Mouse (Mus musculus) liver, embryonic 15.5 days (tissue): ENCODE results near the gene Hmx1. TPM values are rescaled to one million over a fixed set of nuclear protein-coding genes. Genes with fewer than 3 reads are reported as not detected.
A peak's percentile ranks its signal among the peaks of the same experiment; 100 is the strongest.

Source experiments
- ATAC-seq: fragments of 200-750 bp; cut with Nextera tagmentation; 2 replicates; pipeline ENCODE4 v1.8.0; 2017; ENCODE audit warnings: moderate number of reproducible peaks, mild to moderate bottlenecking, moderate library complexity; ENCODE audit not compliant: insufficient read depth
- H3K27ac ChIP-seq: fragments of 300-500 bp; sonication (generic); replicated peaks from 2 replicates; pipeline ENCODE4 v1.5.1; 2015; ENCODE audit warnings: mild to moderate bottlenecking, inconsistent platforms
- H3K27me3 ChIP-seq: fragments of 300-500 bp; sonication (generic); 2 replicates; pipeline ENCODE4 v1.6.1; 2015; ENCODE audit warnings: mild to moderate bottlenecking, inconsistent platforms
- H3K36me3 ChIP-seq: fragments of 300-500 bp; sonication (generic); replicated peaks from 2 replicates; pipeline ENCODE4 v1.6.1; 2015; ENCODE audit warnings: moderate library complexity, mild to moderate bottlenecking, inconsistent platforms
- H3K4me1 ChIP-seq: fragments of 300-500 bp; sonication (generic); replicated peaks from 2 replicates; pipeline ENCODE4 v1.6.1; 2015; ENCODE audit warnings: inconsistent platforms
- H3K4me2 ChIP-seq: fragments of 300-500 bp; sonication (generic); 2 replicates; pipeline ENCODE4 v1.6.1; 2015; ENCODE audit warnings: moderate library complexity, mild to moderate bottlenecking, inconsistent platforms
- H3K4me3 ChIP-seq: fragments of 300-500 bp; sonication (generic); replicated peaks from 2 replicates; pipeline ENCODE4 v1.5.1; 2015; ENCODE audit warnings: mild to moderate bottlenecking, inconsistent platforms
- H3K9ac ChIP-seq: fragments of 300-500 bp; sonication (generic); 2 replicates; pipeline ENCODE4 v1.6.1; 2015; ENCODE audit warnings: moderate library complexity, mild to moderate bottlenecking, inconsistent platforms
- H3K9me3 ChIP-seq: fragments of 300-500 bp; sonication (generic); replicated peaks from 2 replicates; pipeline ENCODE4 v1.6.1; 2016; ENCODE audit warnings: inconsistent platforms
- WGBS: fragments of 180-500 bp; shearing (Covaris S2); methylation state at CpG from one replicate; pipeline ENCODE4 v1.1.7; 2015; ENCODE audit warnings: mixed read lengths; ENCODE audit not compliant: insufficient replicate concordance; 5-methylcytosine and 5-hydroxymethylcytosine counted together
- polyA plus RNA-seq: library from polyadenylated mRNA; unstranded; fragments of >200 nt; fragmentation: Nextera tagmentation; extraction: Ambion mirVana; gene quantifications from 2 replicates; pipeline ENCODE4 v1.2.1, GENCODE M21; 2015

Hmx1 gene
- polyA plus RNA-seq, 1 experiment from 2014 or later: not detected

DNA sequence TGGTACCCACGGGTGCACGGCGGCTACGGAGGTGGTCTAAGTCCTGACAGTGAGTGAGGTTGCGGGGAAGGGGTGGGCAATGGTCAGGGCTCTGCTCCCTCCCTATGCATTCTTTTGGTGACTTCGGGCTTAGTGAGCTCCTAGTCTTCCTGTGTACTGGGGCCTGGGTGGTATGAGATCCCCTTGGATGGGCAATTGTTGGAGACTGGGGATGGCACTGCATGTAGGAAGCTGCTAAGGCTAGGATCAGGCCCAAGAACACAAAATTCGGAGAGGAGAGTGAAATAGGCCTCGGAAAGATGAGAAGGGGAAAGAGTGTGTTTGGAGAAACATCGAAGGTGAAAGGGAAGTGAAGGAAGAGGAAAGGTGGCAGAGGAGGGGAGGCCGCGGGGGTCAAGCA lies 533 bp downstream of the Hmx1 start:
- Histone ChIP-seq H3K4me2 (no peak overlapping the region), H3K27ac (no peak overlapping the region), H3K4me1 (peaks cover 9% of the 10 kb centered on the region), H3K27me3 (peaks cover 100% of the 10 kb centered on the region), H3K9ac (no peak overlapping the region), H3K4me3 (no peak overlapping the region), H3K9me3 (no peaks in the 10 kb centered on the region), H3K36me3 (no peaks in the 10 kb centered on the region)
- ATAC-seq: no peak
- 4% methylated on average over 11 of the region's 11 CpGs for WGBS

DNA sequence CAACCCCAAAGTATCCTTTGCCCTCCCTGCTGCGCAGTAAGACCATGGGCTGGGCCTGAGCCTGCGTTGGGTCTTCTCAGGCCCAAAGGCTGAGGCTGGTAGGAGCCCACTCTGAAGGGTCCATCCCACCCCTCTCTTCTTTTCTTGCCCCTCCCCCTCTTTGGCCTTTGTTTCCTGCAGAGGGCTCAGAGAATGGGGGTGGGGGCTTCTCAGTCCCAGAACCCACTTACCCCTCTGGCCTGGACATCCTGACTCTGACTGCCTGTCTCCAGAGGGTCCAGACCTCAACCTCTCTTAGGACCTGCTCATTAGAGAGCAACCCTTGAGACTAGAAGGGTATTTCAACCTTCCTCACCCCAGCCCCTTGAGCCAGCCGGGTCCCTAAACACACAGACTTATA lies 1.0 kb downstream of the Hmx1 start:
- no peaks in the 10 kb centered on the region for H3K9me3 ChIP-seq
- H3K9ac ChIP-seq: no peak overlapping the region
- WGBS: 12% methylated on average over 3 of the region's 3 CpGs
- H3K27me3 ChIP-seq: peaks cover 100% of the 10 kb centered on the region
- H3K4me3 ChIP-seq: no peak overlapping the region
- H3K27ac ChIP-seq: no peak overlapping the region
- no peaks in the 10 kb centered on the region for H3K36me3 ChIP-seq
- no peak for ATAC-seq
- H3K4me1 ChIP-seq: peaks cover 9% of the 10 kb centered on the region
- no peak overlapping the region for H3K4me2 ChIP-seq

DNA sequence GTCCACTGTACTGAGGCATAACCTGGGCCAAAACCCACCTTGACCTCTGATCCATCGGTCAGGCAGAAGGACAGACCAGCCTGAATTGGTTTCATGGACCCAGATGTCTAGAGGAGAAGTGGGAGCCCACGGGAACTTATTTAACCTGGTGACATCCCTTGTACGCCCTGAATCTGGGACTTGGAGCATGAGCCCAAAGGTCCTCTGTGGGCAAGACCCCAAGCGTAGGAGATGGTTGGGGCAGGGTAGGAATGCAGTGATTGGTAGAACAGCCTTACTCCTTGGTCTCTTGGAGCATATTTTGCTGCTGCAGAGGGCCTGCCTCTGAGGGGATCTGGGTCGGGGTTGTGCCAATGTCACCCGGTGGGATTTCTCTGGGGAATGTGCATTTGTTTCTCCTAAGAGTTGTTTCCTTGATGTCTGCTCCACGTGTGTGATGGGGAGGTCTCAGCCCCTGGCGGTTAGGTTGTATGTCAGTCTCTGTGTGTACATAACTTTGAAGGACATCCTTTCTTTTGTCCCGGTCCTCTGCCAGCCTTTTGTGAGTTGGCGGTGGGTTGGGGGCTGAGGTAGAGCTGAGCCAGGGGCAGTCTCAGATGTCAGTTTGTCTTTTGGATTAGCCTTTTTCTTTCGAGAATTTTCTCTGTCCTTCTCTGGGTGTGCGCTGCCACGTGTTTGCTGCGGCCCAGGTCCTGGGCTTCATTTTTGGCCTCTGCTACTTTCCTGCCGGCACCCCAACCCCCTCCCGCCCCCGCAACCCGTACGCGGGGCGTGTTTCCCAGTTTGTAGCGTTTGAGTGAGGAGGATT lies 2.1 kb downstream of the Hmx1 start:
- Histone ChIP-seq H3K27me3 (peaks cover 100% of the 10 kb centered on the region), H3K4me1 (peaks cover 9% of the 10 kb centered on the region), H3K9me3 (no peaks in the 10 kb centered on the region), H3K27ac (no peak overlapping the region), H3K36me3 (no peaks in the 10 kb centered on the region), H3K4me2 (peak overlapping the region; percentile 44; the same call in 1 of the 2 replicates), H3K9ac (no peak overlapping the region), H3K4me3 (no peak overlapping the region)
- no peak for ATAC-seq
- 4% methylated on average over 22 of the region's 22 CpGs for WGBS

DNA sequence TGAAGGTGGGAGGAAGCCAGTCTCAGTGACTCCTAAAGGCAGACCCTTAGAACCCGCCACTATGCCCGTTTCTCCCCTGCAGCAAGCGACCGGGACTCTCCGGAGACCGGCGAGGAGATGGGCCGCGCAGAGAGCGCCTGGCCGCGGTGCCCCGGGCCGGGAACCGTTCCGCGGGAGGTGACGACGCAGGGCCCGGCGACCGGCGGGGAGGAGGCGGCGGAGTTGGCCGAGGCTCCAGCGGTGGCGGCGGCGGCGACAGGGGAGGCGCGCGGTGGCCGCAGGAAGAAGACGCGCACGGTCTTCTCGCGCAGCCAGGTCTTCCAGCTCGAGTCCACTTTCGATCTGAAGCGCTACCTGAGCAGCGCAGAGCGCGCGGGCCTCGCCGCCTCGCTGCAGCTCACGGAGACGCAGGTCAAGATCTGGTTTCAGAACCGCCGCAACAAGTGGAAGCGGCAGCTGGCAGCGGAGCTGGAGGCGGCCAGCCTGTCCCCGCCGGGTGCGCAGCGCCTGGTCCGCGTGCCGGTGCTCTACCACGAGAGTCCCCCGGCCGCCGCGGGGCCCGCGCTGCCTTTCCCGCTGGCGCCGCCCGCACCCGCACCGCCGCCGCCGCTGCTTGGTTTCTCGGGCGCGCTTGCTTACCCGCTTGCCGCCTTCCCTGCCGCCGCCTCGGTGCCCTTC lies 2.9 kb downstream of the Hmx1 start:
- Histone ChIP-seq H3K9ac (no peak overlapping the region), H3K4me2 (peak overlapping the region; percentile 44), H3K27me3 (peaks cover 99% of the 10 kb centered on the region), H3K36me3 (no peaks in the 10 kb centered on the region), H3K27ac (no peak overlapping the region), H3K4me3 (peak overlapping the region; percentile 21), H3K4me1 (peaks cover 9% of the 10 kb centered on the region), H3K9me3 (no peaks in the 10 kb centered on the region)
- ATAC-seq: no peak
- under 1% methylated on average over 84 of the region's 88 CpGs for WGBS

DNA sequence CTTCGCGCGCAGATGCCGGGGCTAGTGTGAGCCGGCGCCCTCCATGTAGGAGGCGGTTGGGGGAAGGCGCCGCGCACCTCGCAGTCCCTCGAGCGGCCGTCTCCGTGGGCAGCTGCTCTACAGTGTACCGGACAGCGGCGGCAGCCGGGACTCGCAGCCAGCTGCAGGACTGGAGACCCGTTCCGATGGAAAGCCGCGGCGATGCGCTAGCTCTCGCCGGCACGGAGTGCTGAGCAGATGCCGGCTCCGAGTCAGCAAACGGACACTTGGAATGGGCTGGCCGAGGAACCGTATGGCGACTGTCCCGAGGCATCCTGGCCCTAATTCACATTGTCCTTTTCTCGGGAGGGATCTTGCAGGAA lies 3.4 kb downstream of the Hmx1 start:
- peak overlapping the region; percentile 44 for H3K4me2 ChIP-seq
- peak overlapping the region; percentile 21 for H3K4me3 ChIP-seq
- under 1% methylated on average over 37 of the region's 37 CpGs for WGBS
- no peaks in the 10 kb centered on the region for H3K36me3 ChIP-seq
- H3K27ac ChIP-seq: no peak overlapping the region
- ATAC-seq: no peak
- H3K9me3 ChIP-seq: no peaks in the 10 kb centered on the region
- H3K9ac ChIP-seq: no peak overlapping the region
- peaks cover 99% of the 10 kb centered on the region for H3K27me3 ChIP-seq
- peaks cover 9% of the 10 kb centered on the region for H3K4me1 ChIP-seq

DNA sequence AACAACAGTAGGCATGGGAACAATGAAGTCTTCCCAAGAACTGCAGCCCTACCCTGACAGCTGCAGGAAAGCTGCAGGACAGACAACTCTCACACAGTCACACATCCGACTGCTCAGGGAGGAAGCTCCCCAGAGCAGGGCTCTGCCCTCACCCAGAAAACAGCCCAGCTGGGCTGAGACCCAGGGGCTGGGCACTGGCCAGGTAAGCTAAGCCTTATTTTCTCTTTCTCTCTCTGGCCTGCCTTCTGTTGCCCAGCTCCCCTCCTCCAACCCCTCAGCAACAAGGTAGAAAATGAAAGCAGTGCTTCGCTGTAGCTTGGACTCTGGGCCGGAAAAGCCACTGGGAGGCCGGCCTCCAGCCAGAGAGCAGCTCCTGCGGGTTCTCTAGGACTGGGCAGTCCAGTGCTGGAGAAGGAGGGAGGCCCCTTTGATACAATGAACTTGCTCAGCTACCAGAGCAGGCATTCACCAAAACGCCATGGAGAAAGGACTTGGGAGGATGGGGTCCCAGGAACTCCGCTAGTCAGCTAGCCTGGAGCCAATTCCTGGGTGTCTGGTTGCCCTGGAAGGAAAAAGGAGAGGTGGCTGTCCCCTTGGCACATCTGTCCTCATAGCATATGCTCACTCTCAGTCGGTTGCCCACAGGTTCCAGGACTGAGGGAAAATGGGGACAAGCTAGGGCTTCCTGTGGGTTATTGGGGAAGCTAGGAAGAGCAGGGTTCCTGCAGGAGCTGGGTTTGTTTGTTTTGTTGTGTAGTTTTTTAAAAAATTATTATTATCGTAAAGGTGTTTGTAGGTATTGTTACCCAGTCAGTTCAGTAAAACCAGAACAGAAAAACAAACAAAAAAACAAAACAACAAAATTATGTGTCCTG lies 6.9 kb downstream of the Hmx1 start:
- no peaks in the 10 kb centered on the region for H3K9me3 ChIP-seq

DNA sequence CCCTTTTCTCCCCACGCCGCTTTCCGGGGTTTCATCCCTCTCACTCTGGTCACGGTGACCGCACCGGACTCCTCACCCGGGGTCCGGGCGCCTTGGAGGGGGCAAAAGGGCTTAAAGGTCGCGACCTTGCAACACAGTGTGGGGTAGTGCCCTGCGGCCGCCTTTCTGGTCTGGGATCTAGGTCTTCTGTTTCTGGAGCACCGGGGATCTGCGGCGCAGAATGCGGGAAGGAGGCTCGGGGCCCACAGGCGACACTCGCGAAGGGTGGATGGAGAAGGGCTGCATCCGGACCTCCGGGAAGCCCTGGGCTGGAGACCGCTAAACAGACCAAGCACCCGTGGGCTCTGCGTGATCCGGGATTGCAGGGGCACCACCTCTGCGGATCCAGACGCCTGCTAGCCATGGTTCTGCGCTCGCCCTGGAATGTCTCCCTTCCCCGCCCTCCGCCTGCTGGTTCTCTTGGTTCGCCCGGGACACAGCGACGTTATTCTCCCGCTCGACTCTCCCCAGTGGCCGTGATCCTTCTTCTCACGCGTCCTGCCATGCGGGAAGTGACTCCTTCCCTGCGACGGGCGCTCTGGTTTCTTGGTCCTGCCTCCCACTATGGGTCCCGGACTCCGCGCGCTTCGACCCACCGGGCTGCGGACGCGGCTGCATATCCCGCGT lies 8.2 kb downstream of the Hmx1 start:
- no peaks in the 10 kb centered on the region for H3K4me1 ChIP-seq
- no peaks in the 10 kb centered on the region for H3K9me3 ChIP-seq
- H3K4me2 ChIP-seq: no peak overlapping the region
- H3K9ac ChIP-seq: no peak overlapping the region
- no peak overlapping the region for H3K27ac ChIP-seq
- H3K27me3 ChIP-seq: peaks cover 99% of the 10 kb centered on the region
- ATAC-seq: no peak
- no peak overlapping the region for H3K4me3 ChIP-seq
- no peaks in the 10 kb centered on the region for H3K36me3 ChIP-seq
- 2% methylated on average over 57 of the region's 57 CpGs for WGBS

More for the DNA sequence above, 6.9 kb downstream of the Hmx1 start:
- Histone ChIP-seq H3K36me3 (no peaks in the 10 kb centered on the region), H3K27me3 (peaks cover 99% of the 10 kb centered on the region), H3K4me3 (no peak overlapping the region), H3K4me2 (no peak overlapping the region), H3K4me1 (no peaks in the 10 kb centered on the region), H3K9ac (no peak overlapping the region), H3K27ac (no peak overlapping the region)
- WGBS: 3% methylated on average over 9 of the region's 9 CpGs
- ATAC-seq: no peak

DNA sequence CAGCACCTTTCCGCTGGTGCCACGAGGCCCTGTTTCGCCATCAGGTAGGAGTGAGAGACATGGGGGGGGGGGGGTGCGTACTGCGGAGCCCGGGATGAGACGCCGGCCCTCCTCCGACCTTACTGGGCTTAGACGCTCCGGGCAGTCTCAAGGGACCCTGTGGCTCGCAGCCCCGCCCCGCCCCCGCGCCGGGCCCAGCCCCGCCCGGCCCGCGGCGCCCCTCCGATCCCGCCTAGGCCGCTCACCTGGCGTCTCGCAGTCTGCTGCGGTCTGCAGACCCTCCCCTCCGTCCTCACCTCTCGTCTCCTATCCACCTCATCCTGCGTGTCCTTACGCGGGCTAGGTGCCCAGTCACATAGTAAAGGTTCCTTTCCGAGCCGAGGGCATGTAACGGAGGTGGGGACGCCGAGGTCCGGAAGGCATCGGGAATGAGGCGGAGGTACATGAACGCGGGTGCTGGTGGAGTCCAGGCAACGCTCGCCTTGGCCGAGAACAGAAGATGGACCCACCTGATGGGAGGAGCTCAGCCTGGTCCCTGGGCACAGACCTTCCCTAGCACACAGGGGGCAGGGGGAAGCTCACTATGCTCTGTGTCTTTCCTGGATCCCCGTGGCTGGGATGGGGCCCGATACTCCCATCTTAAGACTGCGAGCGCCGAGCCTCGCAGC lies 8.9 kb downstream of the Hmx1 start:
- no peaks in the 10 kb centered on the region for H3K9me3 ChIP-seq
- no peak overlapping the region for H3K4me3 ChIP-seq
- no peaks in the 10 kb centered on the region for H3K36me3 ChIP-seq
- H3K4me2 ChIP-seq: no peak overlapping the region
- H3K27ac ChIP-seq: no peak overlapping the region
- H3K4me1 ChIP-seq: no peaks in the 10 kb centered on the region
- WGBS: 3% methylated on average over 51 of the region's 52 CpGs
- H3K27me3 ChIP-seq: peaks cover 99% of the 10 kb centered on the region
- ATAC-seq: no peak
- H3K9ac ChIP-seq: no peak overlapping the region

DNA sequence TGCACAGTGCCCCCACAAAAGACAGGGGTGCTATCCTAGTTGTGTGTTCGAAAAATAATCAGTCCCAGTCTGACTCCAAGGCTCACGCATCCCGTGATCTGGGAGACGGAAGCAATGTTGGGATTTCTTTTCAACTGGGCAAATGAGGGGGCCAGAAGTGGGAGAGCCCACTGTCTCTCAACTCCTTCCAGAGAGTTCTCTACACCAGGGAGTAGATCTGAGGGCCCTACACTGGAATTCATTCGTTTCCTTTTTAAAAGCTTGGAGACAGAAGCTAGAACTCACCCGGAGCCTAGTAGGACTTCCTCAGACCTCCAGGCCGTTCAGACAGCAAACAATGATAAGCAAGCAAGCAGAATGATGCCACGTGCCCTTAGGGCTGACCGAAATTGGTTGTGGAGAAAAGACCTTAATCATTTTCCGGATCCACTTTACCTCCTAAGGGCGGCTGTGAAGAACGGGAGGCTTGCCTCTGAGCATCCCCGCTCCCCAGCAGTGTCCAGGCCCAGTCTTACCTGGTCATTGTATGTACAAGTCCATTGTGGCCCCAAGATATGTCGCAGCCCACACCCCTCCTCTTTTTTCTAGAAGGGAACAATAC lies 9.5 kb downstream of the Hmx1 start:
- H3K4me3 ChIP-seq: no peak overlapping the region
- H3K27ac ChIP-seq: no peak overlapping the region
- ATAC-seq: no peak
- H3K36me3 ChIP-seq: no peaks in the 10 kb centered on the region
- H3K9ac ChIP-seq: no peak overlapping the region
- H3K27me3 ChIP-seq: peaks cover 99% of the 10 kb centered on the region
- H3K9me3 ChIP-seq: no peaks in the 10 kb centered on the region
- WGBS: 3% methylated on average over 14 of the region's 14 CpGs
- no peaks in the 10 kb centered on the region for H3K4me1 ChIP-seq
- H3K4me2 ChIP-seq: no peak overlapping the region

DNA sequence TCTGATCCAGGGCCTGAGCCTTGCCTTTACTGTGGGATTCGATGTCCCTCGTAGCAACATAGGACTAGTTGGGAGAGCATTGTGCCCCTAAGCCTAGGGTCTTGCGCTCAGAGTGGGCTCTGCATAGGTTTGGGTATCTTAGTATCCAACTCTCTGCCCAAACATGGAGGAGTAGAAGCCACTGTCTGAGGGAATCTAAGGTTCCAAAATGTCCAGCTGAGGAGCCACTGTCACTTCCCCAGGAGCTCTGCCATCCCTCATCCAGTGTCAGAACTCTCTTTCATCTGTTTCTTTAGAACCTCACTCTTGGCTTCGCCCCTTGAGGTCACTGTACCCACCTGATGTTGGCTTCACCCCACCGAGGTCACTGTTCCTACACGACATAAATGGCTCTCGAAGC lies 10.2 kb downstream of the Hmx1 start:
- Histone ChIP-seq H3K27ac (no peak overlapping the region), H3K9me3 (no peaks in the 10 kb centered on the region), H3K36me3 (no peaks in the 10 kb centered on the region), H3K4me2 (no peak overlapping the region), H3K27me3 (peaks cover 99% of the 10 kb centered on the region), H3K4me3 (no peak overlapping the region), H3K9ac (no peak overlapping the region), H3K4me1 (no peaks in the 10 kb centered on the region)
- no peak for ATAC-seq
- 4% methylated on average over 7 of the region's 7 CpGs for WGBS
